ENCODE assay signal across 8 mouse cellular contexts in the genomic region with DNA sequence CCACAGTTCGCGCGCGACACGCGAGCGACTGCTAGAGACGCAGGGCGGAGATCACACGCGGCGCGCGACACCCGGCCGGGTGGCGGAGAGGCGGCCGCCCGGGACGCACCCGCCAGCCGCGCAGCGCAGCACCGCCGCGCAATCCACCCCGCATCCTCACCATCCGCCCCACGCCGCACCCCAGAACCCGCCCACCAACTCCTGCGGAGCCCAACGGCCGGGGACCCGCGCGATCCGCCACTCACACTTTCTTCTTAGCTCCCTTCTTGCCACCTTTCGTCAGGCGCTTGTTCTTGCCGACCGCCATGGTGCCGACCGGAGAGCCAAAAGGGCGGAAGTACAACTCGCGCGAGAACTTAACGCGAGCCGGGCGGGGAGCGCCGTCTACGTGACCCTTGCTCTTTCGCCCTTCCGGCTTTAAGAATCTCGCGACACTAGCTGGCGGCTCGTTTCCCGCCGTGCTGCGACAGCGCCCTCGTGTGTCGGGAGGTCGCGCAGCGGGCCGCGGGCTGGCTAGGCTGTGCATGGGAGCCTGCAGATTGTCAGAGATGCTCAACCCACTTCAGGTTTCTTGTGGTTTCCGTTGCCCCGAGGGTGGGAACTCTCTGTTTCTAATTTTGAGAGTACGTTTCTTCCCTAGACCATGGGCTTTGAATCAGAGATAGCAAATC. TPM values are rescaled to one million over a fixed set of nuclear protein-coding genes. Genes with fewer than 3 reads are reported as not detected.
DNase-seq lines count a peak whose midpoint lies in the region; ATAC-seq and TF ChIP-seq lines count a peak whose summit lies in the region.

A gene (minus strand): TSS at position 440 of the 671 bp plus-strand sequence.

- peak; percentile 96 for DNase-seq in CH12.LX (ENCODE audit: extremely low read depth)
- DNase-seq in c-Kit-positive CD71-positive TER-119-negative erythroid progenitor cells, embryonic 14.5 days (ENCODE audit: low read depth) = peak; percentile 94
- DNase-seq in forebrain, embryonic 11.5 days (ENCODE audit: low spot score) = peak; percentile 99
- peak; percentile 98 to 99 for DNase-seq in kidney, postnatal 36 days
- DNase-seq in telencephalon, adult 2 months (ENCODE audit: low read depth, low spot score) = peak; percentile 96

- H3K27me3 ChIP-seq in CH12.LX (replicated peaks) = no peaks in the 10 kb centered on the region
- no peaks in the 10 kb centered on the region for H3K27me3 ChIP-seq in forebrain, embryonic 11.5 days (ENCODE audit: control insufficient read depth, insufficient read depth, low read length)
- H3K27me3 ChIP-seq in heart, embryonic 16.5 days (ENCODE audit: control insufficient read depth, insufficient read depth, low read length) = no peaks in the 10 kb centered on the region
- H3K27me3 ChIP-seq in liver, embryonic 15.5 days = no peaks in the 10 kb centered on the region
- no peaks in the 10 kb centered on the region for H3K27me3 ChIP-seq in neural tube, embryonic 12.5 days (replicated peaks)

- WGBS in forebrain, embryonic 11.5 days = 0% methylated on average over 77 of the region's 77 CpGs
- WGBS in heart, embryonic 16.5 days = under 1% methylated on average over 76 of the region's 77 CpGs
- under 1% methylated on average over 77 of the region's 77 CpGs for WGBS in liver, embryonic 15.5 days (ENCODE audit: insufficient replicate concordance)
- under 1% methylated on average over 77 of the region's 77 CpGs for WGBS in neural tube, embryonic 12.5 days

- peaks cover 4% of the 10 kb centered on the region for H3K9me3 ChIP-seq in CH12.LX (replicated peaks; ENCODE audit: low read length)
- no peaks in the 10 kb centered on the region for H3K9me3 ChIP-seq in forebrain, embryonic 11.5 days (ENCODE audit: control insufficient read depth, low read length)
- H3K9me3 ChIP-seq in heart, embryonic 16.5 days (replicated peaks; ENCODE audit: control insufficient read depth, low read length) = no peaks in the 10 kb centered on the region
- H3K9me3 ChIP-seq in liver, embryonic 15.5 days (replicated peaks) = no peaks in the 10 kb centered on the region
- no peaks in the 10 kb centered on the region for H3K9me3 ChIP-seq in neural tube, embryonic 12.5 days

- peaks cover 4 to 40% of the 10 kb centered on the region in 2 experiments; a peak in 3 of 4 replicates for H3K4me1 ChIP-seq in CH12.LX (ENCODE audit: control insufficient read depth in 1 of 2, insufficient read depth in 2 of 2)
- H3K4me1 ChIP-seq in forebrain, embryonic 11.5 days (replicated peaks; ENCODE audit: control insufficient read depth, insufficient read depth, low read length) = peaks cover 5% of the 10 kb centered on the region
- H3K4me1 ChIP-seq in heart, embryonic 16.5 days (ENCODE audit: control insufficient read depth, insufficient read depth, low read length) = peaks cover 13% of the 10 kb centered on the region
- H3K4me1 ChIP-seq in liver, embryonic 15.5 days (replicated peaks) = peaks cover 41% of the 10 kb centered on the region
- H3K4me1 ChIP-seq in neural tube, embryonic 12.5 days = peaks cover 11% of the 10 kb centered on the region

- TF ChIP-seq CTCF in CH12.LX (conservative IDR thresholded peaks at IDR 0.05 in 1 of 2, IDR thresholded peaks at IDR 0.05 in 1 of 2; ENCODE audit: low read depth in 2 of 2, low read length in 2 of 2) = peak in 1 of 2 experiments; percentile 94; a peak in 2 of 4 replicates

- peak; percentile 96 for ATAC-seq in forebrain, embryonic 11.5 days (replicated peaks; ENCODE audit: low FRiP score)
- peak; percentile 96 for ATAC-seq in heart, embryonic 16.5 days (replicated peaks; ENCODE audit: extremely low read depth, insufficient read depth, low FRiP score)
- ATAC-seq in liver, embryonic 15.5 days (ENCODE audit: insufficient read depth) = peak; percentile 96
- peak; percentile 96 for ATAC-seq in neural tube, embryonic 12.5 days (ENCODE audit: low FRiP score, low read depth)

- H3K79me2 ChIP-seq in CH12.LX (replicated peaks; ENCODE audit: control insufficient read depth, extremely low read depth, insufficient read depth, poor library complexity, severe bottlenecking) = peaks cover 40% of the 10 kb centered on the region

- peaks cover 36 to 54% of the 10 kb centered on the region in 2 experiments for H3K36me3 ChIP-seq in CH12.LX (replicated peaks in 1 of 2; ENCODE audit: control insufficient read depth in 1 of 2, insufficient read depth in 1 of 2, low read length in 1 of 2)
- H3K36me3 ChIP-seq in forebrain, embryonic 11.5 days (ENCODE audit: control insufficient read depth, insufficient read depth, low read length) = peaks cover 10% of the 10 kb centered on the region; the same call in 1 of the 2 replicates
- H3K36me3 ChIP-seq in heart, embryonic 16.5 days (ENCODE audit: control insufficient read depth, insufficient read depth) = peaks cover 26% of the 10 kb centered on the region
- peaks cover 42% of the 10 kb centered on the region for H3K36me3 ChIP-seq in liver, embryonic 15.5 days (replicated peaks)
- H3K36me3 ChIP-seq in neural tube, embryonic 12.5 days = peaks cover 35% of the 10 kb centered on the region

- TF ChIP-seq RAD21 in CH12.LX (IDR thresholded peaks at IDR 0.05; ENCODE audit: low read depth, low read length) = peak; percentile 36

- H3K4me3 ChIP-seq in CH12.LX (replicated peaks in 1 of 3; ENCODE audit: low read depth in 2 of 3, low read length in 2 of 3, poor library complexity in 1 of 3) = peak within 1 kb of the TSS; percentile 96 to 98 (median 98)
- H3K4me3 ChIP-seq in forebrain, embryonic 11.5 days (ENCODE audit: low read depth, low read length) = peak within 1 kb of the TSS; percentile 94
- peak within 1 kb of the TSS; percentile 97 for H3K4me3 ChIP-seq in heart, embryonic 16.5 days (ENCODE audit: low read length)
- H3K4me3 ChIP-seq in liver, embryonic 15.5 days (replicated peaks) = peak within 1 kb of the TSS; percentile 93
- H3K4me3 ChIP-seq in neural tube, embryonic 12.5 days = peak within 1 kb of the TSS; percentile 91

- in situ Hi-C loops in CH12.LX (cut with MboI; ENCODE audit: low pct_ligation_motif_present, low pct_unique_long_range_greater_than_20kb, low sequenced_read_pairs) = no loop called here

- H3K4me2 ChIP-seq in CH12.LX (ENCODE audit: insufficient read depth, low read depth, poor library complexity, severe bottlenecking) = peak within 1 kb of the TSS; percentile 88
- peak within 1 kb of the TSS; percentile 57 for H3K4me2 ChIP-seq in forebrain, embryonic 11.5 days (ENCODE audit: low read depth, low read length, severe bottlenecking)
- peak within 1 kb of the TSS; percentile 70 for H3K4me2 ChIP-seq in heart, embryonic 16.5 days (ENCODE audit: low read depth, low read length)
- H3K4me2 ChIP-seq in liver, embryonic 15.5 days = peak within 1 kb of the TSS; percentile 85
- H3K4me2 ChIP-seq in neural tube, embryonic 12.5 days (replicated peaks) = peak within 1 kb of the TSS; percentile 84

- dilution Hi-C loops in CH12.LX (cut with MboI; ENCODE audit: extremely low pct_ligation_motif_present, extremely low pct_unique_long_range_greater_than_20kb, low sequenced_read_pairs) = no loop called here

- peak within 1 kb of the TSS; percentile 63 for H3K27ac ChIP-seq in CH12.LX (ENCODE audit: insufficient read depth, low read depth)
- peak within 1 kb of the TSS; percentile 72 for H3K27ac ChIP-seq in forebrain, embryonic 11.5 days (ENCODE audit: low read depth, low read length)
- peak within 1 kb of the TSS; percentile 81 for H3K27ac ChIP-seq in heart, embryonic 16.5 days (ENCODE audit: low read length)
- H3K27ac ChIP-seq in liver, embryonic 15.5 days (replicated peaks) = peak within 1 kb of the TSS; percentile 83
- peak within 1 kb of the TSS; percentile 79 for H3K27ac ChIP-seq in neural tube, embryonic 12.5 days

- peak; percentile 84 for TF ChIP-seq EP300 in CH12.LX (IDR thresholded peaks at IDR 0.05; ENCODE audit: low read length)

- H3K9ac ChIP-seq in CH12.LX (ENCODE audit: insufficient read depth, low read depth) = peak within 1 kb of the TSS; percentile 98
- peak within 1 kb of the TSS; percentile 99 for H3K9ac ChIP-seq in forebrain, embryonic 11.5 days (ENCODE audit: low read length)
- peak within 1 kb of the TSS; percentile 99 for H3K9ac ChIP-seq in heart, embryonic 16.5 days (ENCODE audit: low read length)
- peak within 1 kb of the TSS; percentile 81 for H3K9ac ChIP-seq in liver, embryonic 15.5 days
- H3K9ac ChIP-seq in neural tube, embryonic 12.5 days = peak within 1 kb of the TSS; percentile 99

- TF ChIP-seq POLR2A in CH12.LX (IDR thresholded peaks at IDR 0.05; ENCODE audit: low read depth, low read length) = peak; percentile 98

TF ChIP-seq in CH12.LX, 34 proteins besides CTCF, POLR2A, EP300 and RAD21 (continues in another document):
- TF ChIP-seq MEF2A (IDR thresholded peaks at IDR 0.05; ENCODE audit: borderline replicate concordance, low read depth, low read length) = peak; percentile 96
- peak; percentile 79 for TF ChIP-seq ETS1 (conservative IDR thresholded peaks at IDR 0.05; ENCODE audit: low read depth, low read length)
- peak; percentile 22; the same call in 1 of the 2 replicates for TF ChIP-seq NRF1 (IDR thresholded peaks at IDR 0.05; ENCODE audit: low read depth, low read length)
- no peak for TF ChIP-seq ZKSCAN1 (IDR thresholded peaks at IDR 0.05; ENCODE audit: borderline replicate concordance, low read depth, low read length)
- peak; percentile 34 for TF ChIP-seq ZNF384 (IDR thresholded peaks at IDR 0.05; ENCODE audit: low read depth, low read length)
- peak; percentile 92; the same call in 1 of the 2 replicates for TF ChIP-seq E2F4 (IDR thresholded peaks at IDR 0.05; ENCODE audit: insufficient replicate concordance, low read depth, low read length)
- peak; percentile 90 for TF ChIP-seq HCFC1 (IDR thresholded peaks at IDR 0.05; ENCODE audit: low read depth, low read length)
- TF ChIP-seq MAX (IDR thresholded peaks at IDR 0.05; ENCODE audit: low read length) = peak; percentile 84
- TF ChIP-seq CHD2 (IDR thresholded peaks at IDR 0.05; ENCODE audit: low read length) = peak; percentile 100
- TF ChIP-seq SMC3 (IDR thresholded peaks at IDR 0.05; ENCODE audit: low read depth, low read length) = peak; percentile 59
- 0 out of 2 replicates have a peak, but pooled peaks have one; percentile 69 for TF ChIP-seq CHD1 (IDR thresholded peaks at IDR 0.05; ENCODE audit: low read depth, low read length)
- TF ChIP-seq BHLHE40 (IDR thresholded peaks at IDR 0.05; ENCODE audit: low read depth, low read length) = no peak
- TF ChIP-seq PAX5 (IDR thresholded peaks at IDR 0.05; ENCODE audit: low read length) = no peak
- TF ChIP-seq POLR2AphosphoS2 (IDR thresholded peaks at IDR 0.05; ENCODE audit: low read depth, low read length) = peak; percentile 94; the same call in 1 of the 2 replicates

RNA-seq across cellular contexts. Expression of the gene that starts here (rescaled TPM):
- total RNA-seq in CH12.LX (2012; rRNA removed) = 3,430 and 3,559 TPM in 2 replicates
- 4,566 and 5,270 TPM in 2 replicates for total RNA-seq in CH12.LX (2014; rRNA removed)
- polyA plus RNA-seq in CH12.LX (2012; ENCODE audit: insufficient read length, low read depth) = 2,244 and 2,512 TPM in 2 replicates
- 981 and 1,071 TPM in 2 replicates for polyA plus RNA-seq in forebrain, embryonic 11.5 days (2014; fragmentation: Nextera tagmentation; extraction: Ambion mirVana)
- 708 and 795 TPM in 2 replicates for polyA plus RNA-seq in heart, embryonic 16.5 days (2015; fragmentation: Nextera tagmentation; extraction: Ambion mirVana)
- 585 and 685 TPM in 2 replicates for polyA plus RNA-seq in liver, embryonic 15.5 days (2015; fragmentation: Nextera tagmentation; extraction: Ambion mirVana)
- polyA plus RNA-seq in neural tube, embryonic 12.5 days (2016; fragmentation: Nextera tagmentation; extraction: Ambion mirVana) = 815 and 820 TPM in 2 replicates

Comparison
In these comparisons a context has a peak if more than half of its experiments do, and no peak if none do; other contexts are left out.
1. Peak in every context shown above with its lines: DNase-seq, ATAC-seq, H3K4me3 ChIP-seq and H3K27ac ChIP-seq.